Comparison of ENCODE assay signal across 7 mouse cellular contexts in genomic region chr1:24171205-24171866, GRCm38 (mm10). TPM values are rescaled to one million over a fixed set of nuclear protein-coding genes. Genes with fewer than 3 reads are reported as not detected.
A peak's percentile ranks its signal among the peaks of the same experiment; 100 is the strongest.
DNase-seq lines count a peak whose midpoint lies in the region; TF ChIP-seq lines count a peak whose summit lies in the region.

No protein-coding gene starts in this region.

- H3K9me3 ChIP-seq in CH12.LX (replicated peaks; ENCODE audit: low read length): no peaks in the 10 kb centered on the region

- no peaks in the 10 kb centered on the region for H3K27me3 ChIP-seq in CH12.LX (replicated peaks)

- no peak overlapping the region for H3K4me3 ChIP-seq in CH12.LX (replicated peaks in 1 of 3; ENCODE audit: low read depth in 2 of 3, low read length in 2 of 3, poor library complexity in 1 of 3)

- no peak overlapping the region for H3K9ac ChIP-seq in CH12.LX (ENCODE audit: insufficient read depth, low read depth)

- in situ Hi-C loops in CH12.LX (cut with MboI; ENCODE audit: low pct_ligation_motif_present, low pct_unique_long_range_greater_than_20kb, low sequenced_read_pairs): no loop called here

- no peak overlapping the region for H3K4me2 ChIP-seq in CH12.LX (ENCODE audit: insufficient read depth, low read depth, poor library complexity, severe bottlenecking)

- peak; percentile 63 to 90 for TF ChIP-seq CTCF in CH12.LX (conservative IDR thresholded peaks at IDR 0.05 in 1 of 2, IDR thresholded peaks at IDR 0.05 in 1 of 2; ENCODE audit: low read depth in 2 of 2, low read length in 2 of 2)

- TF ChIP-seq EP300 in CH12.LX (IDR thresholded peaks at IDR 0.05; ENCODE audit: low read length): no peak

- dilution Hi-C loops in CH12.LX (cut with MboI; ENCODE audit: extremely low pct_ligation_motif_present, extremely low pct_unique_long_range_greater_than_20kb, low sequenced_read_pairs): no loop called here

- no peak for TF ChIP-seq POLR2A in CH12.LX (IDR thresholded peaks at IDR 0.05; ENCODE audit: low read depth, low read length)

- DNase-seq in 416B (ENCODE audit: low read depth) (peak; percentile 59), CH12.LX (ENCODE audit: extremely low read depth) (peak; percentile 52)
- peak; percentile 56 for DNase-seq in cerebellum, adult 8-10 months
- peak; percentile 21 to 84 for DNase-seq in frontal cortex, adult 2 months (ENCODE audit: extremely low spot score in 1 of 2, low spot score in 1 of 2)
- DNase-seq in kidney, postnatal 36 days: peak; percentile 39 to 67
- peak; percentile 42 for DNase-seq in lung, postnatal 14 days
- DNase-seq in right cerebral cortex, postnatal 36 days (ENCODE audit: low spot score in 2 of 2): peak; percentile 20

- no peak overlapping the region for H3K27ac ChIP-seq in CH12.LX (ENCODE audit: insufficient read depth, low read depth)

- H3K36me3 ChIP-seq in CH12.LX (replicated peaks in 1 of 2; ENCODE audit: control insufficient read depth in 1 of 2, insufficient read depth in 1 of 2, low read length in 1 of 2): no peaks in the 10 kb centered on the region

- peak; percentile 85 for TF ChIP-seq RAD21 in CH12.LX (IDR thresholded peaks at IDR 0.05; ENCODE audit: low read depth, low read length)

- no peaks in the 10 kb centered on the region for H3K79me2 ChIP-seq in CH12.LX (replicated peaks; ENCODE audit: control insufficient read depth, extremely low read depth, insufficient read depth, poor library complexity, severe bottlenecking)

- H3K4me1 ChIP-seq in CH12.LX (ENCODE audit: control insufficient read depth in 1 of 2, insufficient read depth in 2 of 2): no peaks in the 10 kb centered on the region

TF ChIP-seq in CH12.LX, 34 proteins besides CTCF, POLR2A, EP300 and RAD21:
- TF ChIP-seq MEF2A (IDR thresholded peaks at IDR 0.05; ENCODE audit: borderline replicate concordance, low read depth, low read length): no peak
- no peak for TF ChIP-seq ZKSCAN1 (IDR thresholded peaks at IDR 0.05; ENCODE audit: borderline replicate concordance, low read depth, low read length)
- peak; percentile 82 for TF ChIP-seq SMC3 (IDR thresholded peaks at IDR 0.05; ENCODE audit: low read depth, low read length)
- TF ChIP-seq USF2 (conservative IDR thresholded peaks at IDR 0.05; ENCODE audit: low read depth, low read length): no peak
- TF ChIP-seq ZC3H11A (IDR thresholded peaks at IDR 0.05; ENCODE audit: low read depth, low read length): peak; percentile 40
- 0 out of 2 replicates have a peak, but pooled peaks have one; percentile 21 for TF ChIP-seq MAZ (IDR thresholded peaks at IDR 0.05; ENCODE audit: low read depth, low read length)
- TF ChIP-seq POLR2AphosphoS2 (IDR thresholded peaks at IDR 0.05; ENCODE audit: low read depth, low read length): no peak
- TF ChIP-seq RCOR1 (conservative IDR thresholded peaks at IDR 0.05; ENCODE audit: low read depth, low read length): no peak

RNA-seq across cellular contexts. Expression of gene Col9a1, which starts 6.1 kb away (rescaled TPM):
- total RNA-seq in CH12.LX (2012; rRNA removed) (not detected in 2 replicates), CH12.LX (2014; rRNA removed) (not detected in 2 replicates)
- polyA plus RNA-seq in CH12.LX (2012; ENCODE audit: insufficient read length, low read depth): not detected in 2 replicates
- 0.90 and 1.2 TPM in 2 replicates for polyA plus RNA-seq in frontal cortex, adult 2 months (2012; rRNA removed)
